Mouse (Mus musculus) left cerebral cortex, postnatal 4 days (tissue): ENCODE measurements around the gene Lyplal1. TPM values are rescaled to one million over a fixed set of nuclear protein-coding genes. Genes with fewer than 3 reads are reported as not detected.

Source experiments
- DNase-seq: peaks from one replicate; pipeline ENCODE4 v3.0.0-alpha.2; 2022
- intact Hi-C: fragments of 180-260 bp; cut with DNase I; formaldehyde crosslinking; loops from one replicate; pipeline ENCODE4 v1.15.1; 2025
- total RNA-seq, 2 experiments: library from RNA; stranded (reverse); gene quantifications; 2 replicates each; pipeline ENCODE4 v1.2.3; 2021

The Lyplal1 gene
- total RNA-seq, 2 experiments from 2014 or later = 9.5 to 10.2 TPM

- DNase-seq = no peak
- intact Hi-C loops = no loop called here
Measured at GRCm38 (mm10) chr1:186041841-186042240, 75.3 kb downstream of the Lyplal1 start.
